Mouse (Mus musculus): ENCODE measurements around the gene Tyw1. TPM values are rescaled to one million over a fixed set of nuclear protein-coding genes. Genes with fewer than 3 reads are reported as not detected.
"Not testable (repeated sequence)": the region's sequence is repeated elsewhere in the genome, so short reads cannot be mapped to it uniquely, and the experiment has no call there.

Gene Tyw1
- polyA plus RNA-seq, 1 experiment from 2014 or later = 13.8 TPM

DNA sequence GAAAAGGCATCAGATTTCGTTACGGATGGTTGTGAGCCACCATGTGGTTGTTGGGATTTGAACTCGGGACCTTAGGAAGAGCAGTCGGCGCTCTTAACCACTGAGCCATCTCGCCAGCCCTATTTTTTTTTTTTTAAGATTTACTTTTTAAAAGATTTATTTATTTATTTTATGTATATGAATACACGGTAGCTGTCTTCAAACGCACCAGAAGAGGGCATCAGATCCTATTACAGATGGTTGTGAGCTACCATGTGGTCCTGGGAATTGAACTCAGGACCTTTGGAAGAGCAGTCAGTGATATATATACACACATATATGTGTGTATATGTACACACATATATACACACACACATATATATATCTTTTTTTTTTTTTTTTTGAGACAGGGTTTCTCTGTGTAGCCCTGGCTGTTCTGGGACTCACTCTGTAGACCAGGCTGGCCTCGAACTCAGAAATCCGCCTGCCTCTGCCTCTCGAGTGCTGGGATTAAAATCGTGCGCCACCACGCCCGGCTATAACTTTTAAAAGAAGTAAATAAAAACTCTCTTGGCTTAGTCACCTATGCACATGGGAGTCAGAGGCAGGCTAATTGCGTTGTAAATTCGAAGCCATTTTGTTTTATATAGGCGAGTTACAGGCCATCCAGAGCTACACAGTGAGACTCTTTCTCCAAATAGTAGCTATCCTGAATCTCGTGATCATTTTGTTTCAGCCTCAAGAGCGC lies 543 bp downstream of the Tyw1 start:
- Histone ChIP-seq H3K4me3 (ENCODE audit: low read depth, low read length) (peak overlapping the region; percentile 75), H3K27ac (replicated peaks) (peak overlapping the region; percentile 71), H3K9ac (ENCODE audit: low read length) (0 out of 2 replicates have a peak overlapping the region, but pooled peaks have one; percentile 23), H3K4me2 (replicated peaks; ENCODE audit: low read depth) (peak overlapping the region; percentile 68)
- WGBS = 21% methylated on average over 20 of the region's 20 CpGs
- TF ChIP-seq CTCF (IDR thresholded peaks at IDR 0.05; ENCODE audit: low read depth) = peak; percentile 15
- not testable (repeated sequence) for H3K9me3 ChIP-seq (ENCODE audit: control insufficient read depth, low read length); H3K36me3 ChIP-seq (ENCODE audit: control insufficient read depth, insufficient read depth, low read length); DNase-seq (ENCODE audit: low spot score); H3K4me1 ChIP-seq (replicated peaks; ENCODE audit: control insufficient read depth, insufficient read depth); H3K27me3 ChIP-seq (ENCODE audit: control insufficient read depth, insufficient read depth, low read length)
- ATAC-seq (ENCODE audit: low FRiP score, low TSS enrichment) = peak; percentile 5; the same call in 1 of the 2 replicates

GRCm38 (mm10) chr5:130256678-130257271 lies 1.4 kb downstream of the Tyw1 start:
- no peaks in the 10 kb centered on the region for H3K27me3 ChIP-seq (ENCODE audit: control insufficient read depth, insufficient read depth, low read length)
- WGBS = under 1% methylated on average over 25 of the region's 25 CpGs
- peak; percentile 93 for ATAC-seq (ENCODE audit: low FRiP score, low TSS enrichment)

DNA sequence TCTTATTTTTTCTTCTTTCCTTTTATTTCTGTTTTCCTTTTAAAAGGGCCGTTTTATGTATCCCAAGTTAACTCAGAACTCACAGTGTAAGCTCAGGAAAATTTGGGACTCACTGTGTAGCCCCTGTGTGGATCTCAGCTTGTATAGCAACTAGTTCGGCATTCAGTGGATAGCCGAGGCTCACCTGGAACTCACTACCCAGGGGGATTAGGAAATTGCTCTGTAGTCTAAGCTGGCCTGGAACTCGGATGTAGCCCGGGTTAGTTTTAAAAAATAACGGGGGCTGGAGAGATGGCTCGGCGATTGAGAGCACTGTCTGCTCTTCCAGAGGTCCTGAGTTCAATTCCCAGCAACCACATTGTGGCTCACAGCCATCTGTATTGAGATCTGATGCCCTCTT lies 1.9 kb downstream of the Tyw1 start:
- Histone ChIP-seq H3K4me2 (replicated peaks; ENCODE audit: low read depth) (peak overlapping the region; percentile 48), H3K9ac (ENCODE audit: low read length) (peak overlapping the region; percentile 71), H3K36me3 (ENCODE audit: control insufficient read depth, insufficient read depth, low read length) (peaks cover 3% of the 10 kb centered on the region; the same call in 1 of the 2 replicates), H3K4me3 (ENCODE audit: low read depth, low read length) (peak overlapping the region; percentile 49), H3K4me1 (replicated peaks; ENCODE audit: control insufficient read depth, insufficient read depth) (no peaks in the 10 kb centered on the region; the same call in 1 of the 2 replicates), H3K27ac (replicated peaks) (0 out of 2 replicates have a peak overlapping the region, but pooled peaks have one; percentile 59), H3K9me3 (ENCODE audit: control insufficient read depth, low read length) (no peaks in the 10 kb centered on the region), H3K27me3 (ENCODE audit: control insufficient read depth, insufficient read depth, low read length) (no peaks in the 10 kb centered on the region)
- no peak for TF ChIP-seq EP300 (optimal IDR thresholded peaks at IDR 0.05)
- no peak for TF ChIP-seq CTCF (IDR thresholded peaks at IDR 0.05; ENCODE audit: low read depth)
- WGBS = 9% methylated on average over 8 of the region's 8 CpGs
- DNase-seq (ENCODE audit: low spot score) (no peak), ATAC-seq (ENCODE audit: low FRiP score, low TSS enrichment) (no peak)

More at GRCm38 (mm10) chr5:130256678-130257271, 1.4 kb downstream of the Tyw1 start:
- H3K4me2 ChIP-seq (replicated peaks; ENCODE audit: low read depth) = peak overlapping the region; percentile 68
- H3K9me3 ChIP-seq (ENCODE audit: control insufficient read depth, low read length) = no peaks in the 10 kb centered on the region
- peak overlapping the region; percentile 71 for H3K9ac ChIP-seq (ENCODE audit: low read length)
- peaks cover 3% of the 10 kb centered on the region; the same call in 1 of the 2 replicates for H3K36me3 ChIP-seq (ENCODE audit: control insufficient read depth, insufficient read depth, low read length)
- TF ChIP-seq EP300 (optimal IDR thresholded peaks at IDR 0.05) (no peak), CTCF (IDR thresholded peaks at IDR 0.05; ENCODE audit: low read depth) (no peak)
- peak; percentile 95 for DNase-seq (ENCODE audit: low spot score)
- H3K4me3 ChIP-seq (ENCODE audit: low read depth, low read length) = peak overlapping the region; percentile 49
- peak overlapping the region; percentile 71 for H3K27ac ChIP-seq (replicated peaks)
- H3K4me1 ChIP-seq (replicated peaks; ENCODE audit: control insufficient read depth, insufficient read depth) = no peaks in the 10 kb centered on the region; the same call in 1 of the 2 replicates

GRCm38 (mm10) chr5:130263454-130263853 lies 8.0 kb downstream of the Tyw1 start:
- Histone ChIP-seq H3K4me3 (ENCODE audit: low read depth, low read length) (no peak overlapping the region), H3K4me1 (replicated peaks; ENCODE audit: control insufficient read depth, insufficient read depth) (no peaks in the 10 kb centered on the region), H3K27ac (replicated peaks) (no peak overlapping the region), H3K9ac (ENCODE audit: low read length) (no peak overlapping the region), H3K27me3 (ENCODE audit: control insufficient read depth, insufficient read depth, low read length) (no peaks in the 10 kb centered on the region), H3K36me3 (ENCODE audit: control insufficient read depth, insufficient read depth, low read length) (peaks cover 13% of the 10 kb centered on the region; the same call in 1 of the 2 replicates), H3K4me2 (replicated peaks; ENCODE audit: low read depth) (no peak overlapping the region), H3K9me3 (ENCODE audit: control insufficient read depth, low read length) (no peaks in the 10 kb centered on the region)
- DNase-seq (ENCODE audit: low spot score) (no peak), ATAC-seq (ENCODE audit: low FRiP score, low TSS enrichment) (no peak)
- peak; percentile 60 for TF ChIP-seq CTCF (IDR thresholded peaks at IDR 0.05; ENCODE audit: low read depth)
- no peak for TF ChIP-seq EP300 (optimal IDR thresholded peaks at IDR 0.05)
- WGBS = 66% methylated on average over 11 of the region's 11 CpGs

- Histone ChIP-seq H3K27me3 (ENCODE audit: control insufficient read depth, insufficient read depth, low read length) (no peaks in the 10 kb centered on the region), H3K27ac (replicated peaks) (no peak overlapping the region), H3K9me3 (ENCODE audit: control insufficient read depth, low read length) (no peaks in the 10 kb centered on the region), H3K4me1 (replicated peaks; ENCODE audit: control insufficient read depth, insufficient read depth) (no peaks in the 10 kb centered on the region), H3K4me2 (replicated peaks; ENCODE audit: low read depth) (no peak overlapping the region), H3K9ac (ENCODE audit: low read length) (no peak overlapping the region), H3K36me3 (ENCODE audit: control insufficient read depth, insufficient read depth, low read length) (peaks cover 15% of the 10 kb centered on the region; the same call in 1 of the 2 replicates), H3K4me3 (ENCODE audit: low read depth, low read length) (no peak overlapping the region)
- DNase-seq (ENCODE audit: low spot score) (no peak), ATAC-seq (ENCODE audit: low FRiP score, low TSS enrichment) (peak; percentile 84)
- TF ChIP-seq EP300 (optimal IDR thresholded peaks at IDR 0.05) (no peak), CTCF (IDR thresholded peaks at IDR 0.05; ENCODE audit: low read depth) (no peak)
- WGBS = 87% methylated on average over 6 of the region's 6 CpGs
Measured at GRCm38 (mm10) chr5:130264433-130265005, 9.1 kb downstream of the Tyw1 start.

Measured in stomach, postnatal 0 days (tissue).